Mouse (Mus musculus) thymus, postnatal 0 days (tissue): ENCODE measurements at regions not wholly inside any gene's neighbourhood (a gene's known extent, or its start where the extent isn't known, plus 50 kb on each side); places are given as distances from the start of the nearest gene placed in this dataset.

Experiments
- DNase-seq: peaks from one replicate; pipeline ENCODE4 v3.0.0-alpha.2; 2015; ENCODE audit warnings: low spot score

DNA sequence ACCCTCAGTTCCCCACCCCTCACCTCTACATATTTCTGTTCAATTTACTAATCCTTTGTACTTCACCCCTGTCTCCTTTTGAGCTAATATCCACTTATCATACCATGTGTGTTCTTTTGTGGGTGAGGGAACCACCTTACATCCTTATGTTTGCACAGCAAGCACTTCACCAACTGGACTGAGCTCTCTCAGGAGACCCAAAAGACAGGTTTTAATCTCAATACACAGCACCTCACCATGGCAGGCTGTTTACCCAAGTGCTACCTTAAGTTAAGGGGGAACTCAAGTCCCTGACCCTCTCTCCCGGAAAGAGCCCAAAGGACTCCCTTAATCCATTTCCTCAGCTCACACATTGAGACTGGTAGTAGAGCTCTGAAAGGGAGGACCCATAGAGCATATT, 62.3 kb upstream of the Agr3 start:
- DNase-seq: no peak

DNA sequence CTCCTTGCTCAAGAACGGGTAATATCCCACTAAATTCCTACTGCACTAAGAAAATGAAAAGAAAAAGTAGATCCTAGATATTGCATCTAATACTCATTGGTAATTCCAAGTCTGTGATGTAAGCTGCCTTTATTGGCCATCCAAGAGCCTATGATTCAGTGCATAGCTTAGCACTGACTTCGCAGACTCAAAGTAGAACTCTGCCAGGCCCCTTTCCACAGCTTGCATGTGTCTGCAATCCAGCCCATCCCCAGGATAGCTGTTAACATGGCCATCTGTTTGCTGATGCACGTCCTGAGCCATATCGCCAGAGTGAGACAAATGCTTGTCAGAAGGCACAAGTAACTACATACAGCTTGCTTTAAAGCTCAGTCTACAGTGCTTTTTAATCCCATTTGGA, 72.3 kb upstream of the Agr3 start:
- no peak for DNase-seq

- no peak for DNase-seq
These were observed 78.4 kb upstream of the Agr3 start for GRCm38 (mm10) chr12:35846905-35847610.

- no peak for DNase-seq
These were observed 88.5 kb upstream of the Agr3 start for GRCm38 (mm10) chr12:35836946-35837345.

DNA sequence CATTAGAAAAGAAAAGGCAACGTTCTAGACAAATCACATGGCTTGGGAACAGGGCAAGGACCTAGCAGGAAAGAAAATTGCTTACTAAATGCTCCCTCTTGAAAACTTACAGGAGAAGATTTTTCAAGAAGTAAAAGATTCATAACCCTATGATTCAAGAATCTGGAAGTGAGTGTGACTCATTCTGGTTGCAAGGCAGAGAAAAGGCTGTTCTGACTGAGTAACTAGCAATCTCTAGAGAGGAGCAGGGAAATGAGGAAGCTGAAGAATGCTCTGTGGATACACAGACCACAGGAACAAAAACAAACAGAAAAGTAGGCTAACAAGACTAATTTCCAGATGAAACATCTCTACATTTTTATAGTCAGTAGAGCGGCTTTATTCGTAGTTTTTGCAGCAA, 92.1 kb upstream of the Agr3 start:
- no peak for DNase-seq

- DNase-seq: no peak
These were observed 93.4 kb upstream of the Agr3 start for GRCm38 (mm10) chr12:35831922-35832512.

DNA sequence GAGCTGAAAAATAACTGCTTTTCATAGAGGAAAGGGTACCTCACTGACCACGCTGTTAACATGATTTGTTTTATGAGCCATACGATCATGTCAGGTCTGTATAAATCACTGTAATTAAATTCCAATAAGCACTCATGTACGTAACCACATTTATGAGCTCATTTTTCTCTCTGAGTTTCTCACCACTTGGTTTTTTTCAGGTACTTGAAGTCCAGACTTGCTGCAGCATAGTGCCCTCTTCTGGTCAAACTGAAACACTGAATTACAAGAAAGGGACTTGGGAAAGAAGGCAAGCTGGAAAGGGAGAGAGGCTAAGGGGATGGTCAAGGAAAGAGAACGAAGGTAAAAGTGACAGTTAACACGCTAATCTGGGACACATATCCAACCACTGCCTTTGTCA, 94.2 kb upstream of the Agr3 start:
- DNase-seq: peak; percentile 69

DNA sequence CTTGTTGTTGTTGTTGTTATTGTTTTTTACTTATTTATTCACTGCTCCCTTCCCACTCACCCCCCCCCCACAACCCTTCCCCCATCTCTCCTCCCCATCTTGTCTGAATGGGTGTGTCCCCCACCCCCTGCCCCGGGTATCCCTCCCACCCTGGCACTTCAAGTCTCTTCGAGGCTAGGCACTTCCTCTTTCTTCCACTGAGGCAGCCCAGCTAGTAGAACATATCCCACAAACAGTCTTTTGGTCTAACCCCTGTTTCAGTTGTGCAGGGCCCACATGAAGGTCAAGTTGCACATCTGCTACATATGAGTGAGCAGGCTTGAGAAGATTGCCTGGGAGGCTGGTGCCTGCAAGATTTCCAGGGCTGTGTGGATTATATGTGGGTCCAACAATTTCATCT, 97.6 kb upstream of the Agr3 start:
- DNase-seq: peak; percentile 29

- peak; percentile 11 for DNase-seq
These were observed 98.4 kb upstream of the Agr3 start for GRCm38 (mm10) chr12:35826990-35827389.

GRCm38 (mm10) chr12:35824587-35824987, 100.8 kb upstream of the Agr3 start:
- no peak for DNase-seq

GRCm38 (mm10) chr12:35799261-35799660, 126.2 kb upstream of the Agr3 start:
- peak; percentile 79 for DNase-seq

- no peak for DNase-seq
These were observed 150.0 kb upstream of the Agr3 start for GRCm38 (mm10) chr12:35775396-35775795.

DNA sequence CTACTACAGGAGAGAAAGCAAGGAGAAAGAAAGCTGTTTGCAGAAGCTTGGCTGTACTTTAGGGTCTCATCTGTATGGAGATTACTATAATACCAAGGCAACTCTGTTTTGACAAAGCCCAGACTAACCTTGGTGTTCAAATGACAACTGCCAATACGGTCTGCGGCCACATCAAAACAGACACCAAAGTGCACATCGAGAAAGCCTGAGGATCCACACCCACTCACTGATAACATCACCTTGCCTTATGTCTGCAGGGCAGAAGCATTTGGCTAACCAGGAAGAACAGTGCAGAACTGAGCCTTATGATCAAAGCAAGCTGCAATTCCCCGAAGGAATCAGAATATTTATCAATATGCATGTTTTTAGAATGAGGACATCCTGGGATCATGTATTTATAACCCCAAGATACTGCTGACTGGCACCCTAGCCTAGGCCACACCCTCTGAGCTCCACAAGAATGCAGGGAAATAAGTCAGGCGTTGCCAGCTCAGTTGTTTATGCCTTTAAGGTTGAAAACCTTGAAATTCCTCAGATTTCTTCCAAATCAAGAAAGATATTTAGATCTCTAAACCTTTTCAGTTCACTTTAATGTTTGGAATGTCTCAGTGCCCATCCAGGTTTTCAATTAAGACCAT, 154.9 kb upstream of the Agr3 start:
- peak; percentile 39 for DNase-seq

DNA sequence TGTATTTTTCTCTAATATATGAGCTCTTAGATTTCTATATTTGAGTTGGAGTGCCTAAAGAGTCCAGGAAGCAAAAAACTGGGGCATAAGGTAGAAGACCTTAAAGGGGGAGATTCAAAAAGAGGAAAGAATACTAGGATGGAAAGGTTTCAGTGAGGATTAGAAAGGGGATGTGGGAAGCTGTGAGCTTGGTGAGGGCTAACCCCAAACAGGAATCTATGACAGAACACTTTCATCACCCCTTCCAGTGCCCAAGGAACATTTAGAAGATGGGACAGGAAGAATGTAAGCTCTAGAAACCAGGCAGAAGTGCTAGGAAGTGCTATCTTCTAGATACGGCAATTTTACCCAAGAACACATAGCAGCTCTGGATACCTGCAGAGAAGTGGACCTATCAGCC, 166.5 kb upstream of the Agr3 start:
- no peak for DNase-seq

DNA sequence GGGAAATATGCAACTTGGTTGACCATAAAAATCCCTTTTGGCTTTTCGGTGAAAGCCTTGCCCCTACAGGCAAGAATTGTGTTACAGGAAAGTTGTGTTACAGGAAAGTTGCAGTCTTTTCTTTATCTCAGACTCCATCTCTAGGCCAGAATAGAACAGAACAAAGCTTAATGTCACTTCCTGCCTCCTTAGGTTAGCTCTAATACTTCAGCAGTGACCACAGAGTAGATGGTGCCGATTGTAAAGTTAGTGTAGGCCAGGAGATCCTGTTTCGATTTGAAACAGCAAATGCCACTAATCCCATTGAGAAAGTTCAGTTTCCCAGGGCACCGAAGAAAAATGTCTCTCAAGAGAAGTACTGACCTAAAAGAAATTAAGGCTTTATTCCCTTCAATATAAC, 170.3 kb upstream of the Agr3 start:
- no peak for DNase-seq

GRCm38 (mm10) chr12:35747997-35748396, 177.4 kb upstream of the Agr3 start:
- no peak for DNase-seq

GRCm38 (mm10) chr12:35746691-35747299, 178.6 kb upstream of the Agr3 start:
- DNase-seq: no peak

- no peak for DNase-seq
These were observed 182.7 kb upstream of the Agr3 start for GRCm38 (mm10) chr12:35742729-35743128.

DNA sequence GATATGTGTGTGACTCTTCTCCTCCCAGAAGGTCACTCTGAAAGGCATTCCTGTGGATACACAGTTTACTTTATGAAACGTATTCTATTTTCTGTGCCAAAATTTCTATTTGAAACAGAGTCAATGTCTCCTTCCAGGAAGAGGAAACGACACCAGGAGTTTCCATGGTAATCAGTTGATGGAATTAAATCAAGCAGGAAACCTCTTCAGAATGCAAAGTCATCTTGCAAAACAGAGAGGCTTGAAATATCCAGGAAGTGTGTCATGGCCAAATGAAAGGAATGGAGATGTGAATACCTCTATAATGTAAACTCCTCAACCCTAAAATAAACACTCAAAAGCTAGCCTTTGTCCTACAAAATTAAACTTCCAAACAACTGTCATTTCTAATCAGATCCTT, 189.0 kb upstream of the Agr3 start:
- DNase-seq: no peak

GRCm38 (mm10) chr12:35735002-35735401, 190.4 kb upstream of the Agr3 start:
- DNase-seq: no peak

DNA sequence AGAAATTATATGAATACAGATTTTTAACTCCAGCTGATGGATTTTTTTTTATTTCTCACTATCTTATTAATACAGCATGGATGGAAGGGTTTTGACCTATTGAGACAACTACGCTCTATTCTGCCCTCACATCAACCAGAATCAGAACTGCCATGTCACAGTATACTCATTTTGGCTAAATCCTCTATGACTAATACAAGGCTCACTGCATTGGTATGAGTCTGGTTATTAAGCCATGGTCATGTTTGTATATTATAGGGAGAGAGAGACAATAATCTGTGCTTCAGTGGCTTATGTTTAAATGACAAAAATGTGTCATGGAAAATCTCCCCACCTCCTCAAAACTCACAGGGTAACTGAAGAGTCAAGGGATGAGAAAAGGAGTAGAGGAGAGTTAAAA, 191.0 kb upstream of the Agr3 start:
- no peak for DNase-seq

DNA sequence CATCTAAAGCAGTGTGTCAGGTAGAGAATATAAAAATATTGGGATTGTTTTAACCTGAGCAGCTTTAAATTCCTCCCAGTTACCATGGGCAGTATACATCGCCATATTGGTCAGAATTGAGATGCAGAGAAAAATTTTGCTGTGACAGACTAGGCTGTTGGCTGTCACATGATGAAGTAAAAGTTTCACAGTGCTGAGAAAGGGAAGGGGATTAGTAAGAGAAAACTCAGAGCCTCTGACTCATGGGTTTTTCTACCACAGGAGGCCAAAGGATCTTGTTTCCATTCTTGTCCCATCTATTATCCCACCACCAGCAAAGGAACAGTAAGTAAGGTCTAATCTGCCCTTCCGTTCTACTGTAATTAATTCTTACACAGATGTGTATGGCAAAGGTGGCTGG, 191.8 kb upstream of the Agr3 start:
- DNase-seq: no peak

DNA sequence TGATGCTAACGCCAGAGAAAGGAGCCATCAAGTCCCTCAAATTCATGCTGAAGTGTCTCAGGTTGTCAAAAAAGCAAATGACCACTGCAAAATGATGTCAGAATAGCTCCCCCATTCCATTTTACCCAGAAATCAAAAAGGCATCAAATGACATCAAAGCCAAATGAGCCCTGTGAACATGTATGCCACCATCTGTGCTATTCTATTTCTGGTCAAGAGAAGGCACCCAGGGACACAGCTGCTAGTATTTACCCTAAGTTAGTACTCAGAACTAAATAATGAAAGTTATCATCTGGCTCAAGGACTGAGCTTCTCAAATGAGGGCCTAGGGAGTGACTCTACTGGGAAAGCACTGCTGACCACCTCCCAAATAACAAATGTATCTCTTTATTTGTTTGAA, 191.1 kb upstream of the Ahr start:
- DNase-seq: no peak
